Mouse (Mus musculus) forebrain, embryonic 14.5 days (tissue): ENCODE measurements at regions not wholly inside any gene's neighbourhood (a gene's known extent, or its start where the extent isn't known, plus 50 kb on each side); places are given as distances from the start of the nearest gene placed in this dataset.
"Not testable (repeated sequence)": the region's sequence is repeated elsewhere in the genome, so short reads cannot be mapped to it uniquely, and the experiment has no call there.

Source experiments
- ATAC-seq: fragments of 200-750 bp; cut with Nextera tagmentation; 2 replicates; pipeline ENCODE4 v1.8.0; 2017; ENCODE audit warnings: mild to moderate bottlenecking, moderate library complexity
- DNase-seq: peaks from one replicate; pipeline ENCODE4 v3.0.0-alpha.2; 2015; ENCODE audit warnings: low spot score
- H3K27ac ChIP-seq: fragments of 300-500 bp; sonication (generic); 2 replicates; pipeline ENCODE4 v1.5.1; 2014; ENCODE audit warnings: low read depth, mild to moderate bottlenecking, control low read depth, low read length, moderate library complexity
- H3K27me3 ChIP-seq: fragments of 300-500 bp; sonication (generic); replicated peaks from 2 replicates; pipeline ENCODE4 v1.6.1; 2014; ENCODE audit warnings: low read length, control low read depth, mixed read lengths; ENCODE audit not compliant: control insufficient read depth, insufficient read depth
- H3K36me3 ChIP-seq: fragments of 300-500 bp; sonication (generic); 2 replicates; pipeline ENCODE4 v1.6.1; 2014; ENCODE audit warnings: low read length, control low read depth; ENCODE audit not compliant: control insufficient read depth, insufficient read depth
- H3K4me1 ChIP-seq: fragments of 300-500 bp; sonication (generic); 2 replicates; pipeline ENCODE4 v1.6.1; 2014; ENCODE audit warnings: antibody characterized with exemption, low read length, control low read depth; ENCODE audit not compliant: control insufficient read depth, insufficient read depth
- H3K4me2 ChIP-seq: fragments of 300-500 bp; sonication (generic); 2 replicates; pipeline ENCODE4 v1.6.1; 2014; ENCODE audit warnings: mild to moderate bottlenecking, control low read depth, low read length
- H3K4me3 ChIP-seq: fragments of 300-500 bp; sonication (generic); 2 replicates; pipeline ENCODE4 v1.5.1; 2014; ENCODE audit warnings: low read depth, low read length, control low read depth
- H3K9ac ChIP-seq: fragments of 300-500 bp; sonication (generic); 2 replicates; pipeline ENCODE4 v1.6.1; 2014; ENCODE audit warnings: mild to moderate bottlenecking, low read length, control low read depth, moderate library complexity
- H3K9me3 ChIP-seq: fragments of 300-500 bp; sonication (generic); replicated peaks from 2 replicates; pipeline ENCODE4 v1.6.1; 2016; ENCODE audit warnings: low read length, control low read depth, mixed read lengths; ENCODE audit not compliant: control insufficient read depth
- WGBS: fragments of 180-500 bp; shearing (Covaris S2); extraction: QIAGEN DNeasy Blood & Tissue Kit; methylation state at CpG from one replicate; pipeline ENCODE4 v1.1.7; 2014; 5-methylcytosine and 5-hydroxymethylcytosine counted together

DNA sequence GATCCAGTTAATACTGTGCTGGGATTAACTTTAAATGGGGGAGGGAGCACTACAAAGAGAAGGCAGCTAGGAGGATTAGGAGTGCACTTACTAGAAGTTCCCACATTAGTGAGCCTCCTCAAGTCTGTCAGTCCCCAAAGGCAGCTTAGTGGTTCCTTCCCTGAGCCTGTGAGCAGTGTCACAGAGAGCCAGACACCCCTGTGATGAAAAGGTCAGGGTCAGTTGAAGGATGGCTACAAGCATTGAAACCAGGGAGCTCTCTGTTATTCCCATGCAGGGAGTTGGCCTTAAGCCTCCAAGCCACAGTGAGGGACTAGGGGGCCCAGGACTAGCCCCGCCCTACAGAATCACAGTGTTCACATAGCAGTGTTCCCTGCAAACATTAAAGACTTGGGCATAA is 285.9 kb upstream of the Sfrp2 start:
- Histone ChIP-seq H3K4me3 (no peak overlapping the region), H3K9ac (no peak overlapping the region), H3K36me3 (no peaks in the 10 kb centered on the region), H3K4me1 (no peaks in the 10 kb centered on the region), H3K27me3 (no peaks in the 10 kb centered on the region), H3K4me2 (no peak overlapping the region), H3K27ac (no peak overlapping the region), H3K9me3 (no peaks in the 10 kb centered on the region)
- DNase-seq: no peak
- no peak for ATAC-seq
- 68% methylated on average over 1 of the region's 1 CpGs for WGBS

DNA sequence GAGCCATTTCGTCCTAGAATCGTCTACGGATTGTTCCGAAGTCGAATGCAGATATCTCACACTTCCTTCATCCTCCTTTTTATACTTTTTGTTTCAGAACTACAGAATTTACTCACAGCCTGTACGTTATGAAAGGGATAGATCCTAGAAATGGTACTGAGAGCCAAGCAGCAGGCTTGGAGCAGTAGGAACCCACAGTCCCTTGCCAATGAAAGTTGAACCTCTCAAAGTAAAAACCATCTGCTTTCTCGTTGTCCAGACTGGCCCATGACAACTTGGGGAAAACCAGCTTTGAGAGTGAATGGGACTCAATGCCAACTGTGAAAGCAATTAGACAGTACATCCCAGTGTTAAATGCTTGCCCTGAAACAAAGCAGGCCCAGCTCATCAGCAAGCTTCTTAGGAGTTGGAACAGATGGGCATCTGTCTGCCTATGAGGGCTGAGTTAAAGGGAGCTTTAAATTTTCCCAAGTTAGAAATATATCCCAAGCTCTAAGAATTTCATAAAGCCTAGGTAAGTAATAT is 279.9 kb upstream of the Sfrp2 start:
- Histone ChIP-seq H3K4me2 (no peak overlapping the region), H3K9me3 (no peaks in the 10 kb centered on the region), H3K27ac (no peak overlapping the region), H3K36me3 (no peaks in the 10 kb centered on the region), H3K27me3 (no peaks in the 10 kb centered on the region), H3K4me3 (no peak overlapping the region), H3K9ac (no peak overlapping the region), H3K4me1 (no peaks in the 10 kb centered on the region)
- 67% methylated on average over 7 of the region's 7 CpGs for whole genome bisulfite sequencing
- ATAC-seq (peak; percentile 92), DNase-seq (peak; percentile 80)

DNA sequence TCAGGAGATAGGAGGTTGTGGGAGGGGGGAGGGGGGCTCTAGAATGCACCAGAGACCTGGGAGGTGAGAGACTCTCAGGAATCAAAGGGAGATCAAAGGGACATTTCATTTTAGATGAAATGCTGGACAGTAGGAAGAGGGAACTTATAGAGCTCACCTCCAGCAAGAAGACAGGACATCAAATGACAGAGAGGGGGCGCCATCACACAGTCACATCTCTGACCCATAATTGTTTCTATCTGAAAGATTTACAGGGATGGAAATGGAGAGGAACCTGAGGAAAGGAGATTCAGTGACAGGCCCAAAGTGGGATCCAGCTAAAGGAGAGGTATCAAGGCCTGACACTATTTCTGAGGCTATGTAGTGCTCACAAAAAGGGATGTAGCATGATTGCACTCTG is 270.5 kb upstream of the Sfrp2 start:
- no peaks in the 10 kb centered on the region for H3K36me3 ChIP-seq
- H3K4me3 ChIP-seq: no peak overlapping the region
- DNase-seq (no peak), ATAC-seq (no peak)
- H3K27ac ChIP-seq: no peak overlapping the region
- H3K27me3 ChIP-seq: no peaks in the 10 kb centered on the region
- no peaks in the 10 kb centered on the region for H3K4me1 ChIP-seq
- WGBS: 11% methylated on average over 1 of the region's 1 CpGs
- no peak overlapping the region for H3K4me2 ChIP-seq
- no peaks in the 10 kb centered on the region for H3K9me3 ChIP-seq
- no peak overlapping the region for H3K9ac ChIP-seq

DNA sequence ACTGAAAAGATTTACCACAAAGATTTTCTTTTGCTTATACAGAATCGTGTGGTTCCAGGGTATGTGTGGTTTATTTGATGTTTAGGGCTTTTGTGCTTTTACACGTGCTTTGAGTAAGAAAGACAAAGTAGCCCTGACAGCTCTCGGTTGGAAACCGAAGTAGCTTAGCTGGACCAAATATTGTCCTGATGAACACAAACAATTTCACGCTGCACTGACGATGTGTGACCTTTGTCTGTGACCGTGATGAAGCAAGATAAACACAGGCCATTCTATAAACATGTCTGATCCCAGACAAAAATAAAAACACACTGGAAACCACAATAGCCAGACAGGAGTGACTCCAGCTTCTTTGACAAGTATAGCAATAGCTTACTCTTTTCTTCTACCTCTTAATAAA is 262.2 kb upstream of the Sfrp2 start:
- WGBS: 18% methylated on average over 7 of the region's 7 CpGs
- no peak for DNase-seq
- Histone ChIP-seq H3K4me2 (no peak overlapping the region), H3K27ac (no peak overlapping the region), H3K36me3 (no peaks in the 10 kb centered on the region), H3K4me1 (no peaks in the 10 kb centered on the region), H3K9me3 (no peaks in the 10 kb centered on the region), H3K27me3 (no peaks in the 10 kb centered on the region), H3K9ac (no peak overlapping the region), H3K4me3 (no peak overlapping the region)
- no peak for ATAC-seq

DNA sequence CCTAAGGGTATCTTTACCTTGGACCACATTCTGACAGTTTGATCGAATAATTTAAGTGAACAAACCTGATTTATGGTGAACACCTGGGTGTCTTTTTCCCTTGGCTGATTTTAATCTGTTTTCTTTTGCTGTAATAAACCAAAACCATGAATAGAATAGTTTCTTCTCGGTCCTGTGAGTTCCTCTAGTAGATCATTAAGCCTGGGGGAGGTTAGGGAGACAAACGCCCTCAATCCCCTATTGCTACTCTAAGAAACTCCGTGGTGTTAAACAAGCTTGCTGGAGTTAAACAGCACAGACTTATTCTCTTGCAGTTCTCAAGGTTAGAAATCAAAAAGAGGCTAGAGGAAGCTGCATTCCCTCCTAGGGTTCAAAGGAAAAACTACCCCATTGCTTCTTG is 249.5 kb upstream of the Sfrp2 start:
- no peaks in the 10 kb centered on the region for H3K27me3 ChIP-seq
- H3K36me3 ChIP-seq: no peaks in the 10 kb centered on the region
- no peak for ATAC-seq
- no peak overlapping the region for H3K4me3 ChIP-seq
- no peak for DNase-seq
- 79% methylated on average over 4 of the region's 4 CpGs for WGBS
- no peaks in the 10 kb centered on the region for H3K9me3 ChIP-seq
- no peak overlapping the region for H3K4me2 ChIP-seq
- H3K27ac ChIP-seq: no peak overlapping the region
- no peak overlapping the region for H3K9ac ChIP-seq
- peaks cover 3% of the 10 kb centered on the region; the same call in 1 of the 2 replicates for H3K4me1 ChIP-seq

DNA sequence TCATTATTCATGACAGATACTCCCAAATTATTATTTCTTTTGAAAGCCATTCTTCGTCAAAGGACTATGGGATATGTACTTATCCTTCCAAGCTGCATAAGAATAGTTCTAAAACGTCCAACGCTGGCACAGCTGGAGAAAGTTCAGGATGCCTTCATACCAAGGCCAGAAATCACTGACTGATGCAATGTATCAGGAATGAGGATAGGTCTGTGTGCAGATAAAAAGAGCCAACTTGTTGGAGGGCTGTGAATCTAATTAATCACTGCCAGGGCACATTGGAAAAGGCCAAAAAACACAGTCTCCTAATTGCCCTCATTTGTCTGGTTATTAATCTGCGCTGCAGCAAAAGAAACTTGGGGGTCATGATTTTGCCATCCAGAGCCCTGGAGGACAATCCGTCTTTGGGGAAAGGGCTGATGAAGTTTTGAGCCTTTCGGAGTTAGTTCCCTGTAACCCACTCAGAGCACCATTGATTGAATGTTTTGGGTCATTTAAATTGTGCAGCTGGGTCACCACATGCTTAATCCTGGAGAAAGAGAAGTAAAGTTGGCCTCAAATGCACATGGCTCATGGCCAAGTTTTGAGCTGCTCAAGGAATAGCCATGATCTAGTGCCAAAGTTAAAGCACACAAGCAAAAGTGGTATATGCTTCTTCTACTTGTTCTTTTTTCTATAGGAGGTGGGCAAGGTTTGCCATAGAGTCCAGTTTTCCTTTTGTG is 248.0 kb upstream of the Sfrp2 start:
- no peak overlapping the region for H3K4me2 ChIP-seq
- peak; percentile 54 for ATAC-seq
- peak; percentile 75 for DNase-seq
- WGBS: 53% methylated on average over 6 of the region's 6 CpGs
- H3K4me1 ChIP-seq: peaks cover 3% of the 10 kb centered on the region; the same call in 1 of the 2 replicates
- no peaks in the 10 kb centered on the region for H3K36me3 ChIP-seq
- H3K9ac ChIP-seq: no peak overlapping the region
- no peak overlapping the region for H3K4me3 ChIP-seq
- H3K9me3 ChIP-seq: no peaks in the 10 kb centered on the region
- H3K27ac ChIP-seq: no peak overlapping the region
- no peaks in the 10 kb centered on the region for H3K27me3 ChIP-seq

DNA sequence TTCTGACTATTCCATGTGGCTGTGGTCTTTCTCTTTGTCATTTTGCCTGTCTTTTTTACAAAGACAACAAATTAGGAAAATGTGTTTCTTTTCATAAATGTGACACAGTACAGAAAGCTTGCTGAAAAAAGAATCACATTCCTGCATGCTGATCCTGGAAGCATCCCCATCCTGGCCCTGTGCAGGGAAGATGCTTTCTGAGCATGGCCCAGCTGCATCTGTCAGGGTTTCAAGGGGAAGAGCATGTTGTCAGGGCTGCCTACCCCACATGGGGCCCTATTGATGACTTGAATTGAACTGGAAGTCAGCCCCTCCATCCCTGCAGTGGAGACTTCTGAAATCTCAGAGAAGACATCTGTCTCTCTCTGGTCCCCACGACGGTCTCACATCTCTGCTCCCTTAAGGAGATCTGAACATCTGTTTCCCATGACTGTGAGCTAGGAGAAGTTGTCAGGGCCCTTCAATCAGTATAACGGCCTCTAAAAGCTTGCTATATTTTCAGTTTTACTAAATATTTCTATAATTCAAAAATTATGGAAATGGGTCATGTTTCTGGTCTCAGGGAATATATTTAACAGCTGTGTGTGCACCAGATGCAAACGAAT is 235.8 kb upstream of the Sfrp2 start:
- no peak overlapping the region for H3K4me3 ChIP-seq
- no peak overlapping the region for H3K9ac ChIP-seq
- WGBS: 90% methylated on average over 4 of the region's 4 CpGs
- H3K4me1 ChIP-seq: no peaks in the 10 kb centered on the region
- no peaks in the 10 kb centered on the region for H3K9me3 ChIP-seq
- H3K36me3 ChIP-seq: no peaks in the 10 kb centered on the region
- no peak for ATAC-seq
- H3K4me2 ChIP-seq: no peak overlapping the region
- H3K27me3 ChIP-seq: no peaks in the 10 kb centered on the region
- DNase-seq: no peak
- H3K27ac ChIP-seq: no peak overlapping the region

DNA sequence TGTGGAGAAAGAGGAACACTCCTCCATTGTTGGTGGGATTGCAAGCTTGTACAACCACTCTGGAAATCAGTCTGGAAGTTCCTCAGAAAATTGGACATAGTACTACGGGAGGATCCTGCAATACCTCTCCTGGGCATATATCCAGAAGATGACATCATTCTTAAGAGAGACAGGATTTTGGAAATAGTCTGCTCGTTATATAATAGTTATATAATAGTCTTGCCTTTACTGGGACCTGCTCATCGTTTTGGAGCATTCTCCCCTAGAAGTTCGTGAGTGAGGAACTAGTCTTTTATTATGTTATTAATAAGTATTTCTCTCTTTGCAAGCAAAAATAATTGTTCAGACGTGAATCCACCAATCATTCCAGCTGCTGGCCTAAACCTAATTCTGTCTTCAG is 229.5 kb upstream of the Sfrp2 start:
- H3K9me3 ChIP-seq, H3K27me3 ChIP-seq, H3K4me2 ChIP-seq, H3K4me1 ChIP-seq, H3K36me3 ChIP-seq, H3K27ac ChIP-seq, H3K9ac ChIP-seq, ATAC-seq, DNase-seq, H3K4me3 ChIP-seq: not testable (repeated sequence)
- 48% methylated on average over 5 of the region's 5 CpGs for WGBS

DNA sequence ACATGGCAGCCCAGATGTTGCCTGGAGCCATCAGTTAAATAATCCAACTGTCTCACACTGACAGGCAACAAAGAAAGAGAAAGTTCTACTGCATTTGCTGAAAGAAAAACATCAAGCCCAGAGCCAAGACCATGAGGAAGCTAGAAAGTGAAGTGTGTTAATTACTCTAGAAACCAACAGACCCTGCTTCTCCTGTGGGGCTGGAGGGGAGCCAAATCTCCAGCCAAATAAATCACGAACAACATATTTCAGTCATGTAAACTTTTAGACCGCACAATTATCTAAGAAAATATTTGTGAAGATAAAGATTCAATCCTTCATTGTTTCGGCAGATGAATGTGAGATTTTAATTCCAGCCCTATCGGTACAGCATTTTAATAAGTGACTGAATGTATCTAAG is 228.9 kb upstream of the Sfrp2 start:
- peak; percentile 57 for DNase-seq
- no peak overlapping the region for H3K27ac ChIP-seq
- peaks cover 4% of the 10 kb centered on the region; the same call in 1 of the 2 replicates for H3K4me1 ChIP-seq
- H3K9me3 ChIP-seq: no peaks in the 10 kb centered on the region
- H3K9ac ChIP-seq: no peak overlapping the region
- whole genome bisulfite sequencing: 66% methylated on average over 4 of the region's 4 CpGs
- no peak overlapping the region for H3K4me3 ChIP-seq
- H3K4me2 ChIP-seq: no peak overlapping the region
- no peaks in the 10 kb centered on the region for H3K36me3 ChIP-seq
- no peaks in the 10 kb centered on the region for H3K27me3 ChIP-seq
- ATAC-seq: no peak
